Mouse (Mus musculus): ENCODE measurements around the gene Fsd2.

DNA sequence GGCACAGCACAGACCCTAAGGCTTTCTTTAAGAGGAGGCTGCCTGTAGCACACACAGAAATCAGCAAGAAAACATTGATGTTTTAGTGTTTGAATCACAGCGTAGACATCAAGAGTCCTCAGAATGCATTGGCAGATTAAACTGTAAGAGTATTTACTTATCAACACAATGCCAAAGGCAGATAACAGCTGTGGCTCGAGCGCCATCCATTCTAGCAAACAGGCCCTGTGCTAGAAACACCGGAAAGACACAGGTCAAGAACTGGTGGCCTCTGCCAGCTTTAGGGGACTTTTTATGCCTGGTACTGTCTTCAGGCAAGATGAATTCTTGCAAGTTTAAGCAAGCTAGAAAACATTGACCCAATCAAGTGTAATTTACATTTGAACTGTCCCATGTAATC is 412 bp downstream of the Fsd2 start:
- TF ChIP-seq CTCF (IDR thresholded peaks at IDR 0.05; ENCODE audit: low read depth) (no peak), EP300 (optimal IDR thresholded peaks at IDR 0.05) (no peak)
